Mouse (Mus musculus): ENCODE measurements around the gene Mettl7a2. TPM values are rescaled to one million over a fixed set of nuclear protein-coding genes. Genes with fewer than 3 reads are reported as not detected.
A peak's percentile ranks its signal among the peaks of the same experiment; 100 is the strongest.
"Not testable (repeated sequence)": the region's sequence is repeated elsewhere in the genome, so short reads cannot be mapped to it uniquely, and the experiment has no call there.

Mettl7a2 gene
- total RNA-seq (2015; ENCODE audit: low replicate concordance) (not detected in 2 replicates), total RNA-seq (2017; ENCODE audit: low replicate concordance) (0.56 TPM in 1 of 2 replicates, not detected in the other)

- no peak for ATAC-seq (replicated peaks; ENCODE audit: low FRiP score, poor library complexity, severe bottlenecking)
These were observed at the start of gene Mettl7a2, which contains the start of gene Methig1 for GRCm38 (mm10) chr15:100352711-100353250. Gene Mettl7a2, plus strand, starts transcription at chr15:100353200. Gene Methig1, plus strand, starts transcription at chr15:100353149.

GRCm38 (mm10) chr15:100303428-100304018, 49.5 kb upstream of the Mettl7a2 start:
- ATAC-seq (replicated peaks; ENCODE audit: low FRiP score, poor library complexity, severe bottlenecking), result peak; percentile 26; the same call in 1 of the 2 replicates

DNA sequence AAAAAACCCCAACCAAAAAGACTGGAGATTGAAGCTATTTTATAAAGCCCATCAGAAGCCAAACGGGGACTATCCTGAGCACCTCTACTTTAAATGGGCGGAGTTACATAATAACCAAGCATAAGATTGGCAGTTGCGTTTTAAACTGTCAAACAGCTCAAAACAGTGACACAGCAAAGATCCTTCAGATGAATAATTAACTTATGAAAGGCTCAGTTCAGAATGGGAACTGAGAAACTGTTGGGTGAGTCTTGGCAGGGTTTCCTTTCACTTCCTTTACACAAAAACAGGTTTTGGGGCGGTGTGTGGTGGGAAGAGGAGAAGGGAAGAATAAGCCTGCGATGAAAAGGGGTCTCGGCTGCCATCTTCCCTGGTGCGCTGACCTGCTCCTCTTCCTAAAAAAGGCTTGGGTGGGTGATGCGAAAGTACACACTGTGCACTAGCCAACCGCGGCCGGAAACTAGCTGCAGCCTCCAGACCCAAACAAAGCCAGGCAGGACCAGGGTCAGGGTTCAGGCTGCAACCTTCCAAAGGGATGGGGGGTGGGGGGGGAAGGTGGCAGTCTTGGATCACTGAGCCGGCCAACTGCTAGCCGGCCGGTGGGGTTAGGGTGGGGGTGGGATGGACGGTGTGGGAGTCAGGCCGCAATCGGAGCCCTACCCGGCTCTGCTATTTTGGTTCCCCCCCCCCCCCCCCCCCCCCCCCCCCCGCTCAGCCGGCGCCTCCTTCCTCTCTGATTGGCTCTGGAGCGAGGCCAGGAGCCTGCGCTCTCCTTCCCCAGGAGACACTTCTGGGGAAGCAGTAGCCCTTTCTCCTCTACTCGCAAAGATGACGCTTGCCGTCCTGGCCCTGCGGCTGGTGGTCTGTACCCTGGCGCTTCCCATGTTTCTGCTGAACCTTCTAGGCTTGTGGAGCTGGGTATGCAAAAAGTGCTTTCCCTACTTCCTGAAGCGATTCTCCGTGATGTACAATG, 48.7 kb upstream of the Mettl7a2 start, which contains the start of gene Mettl7a1:
Mettl7a1 (plus strand) TSS at position 122 of the 973 bp plus-strand sequence.
- peak; percentile 77 for ATAC-seq (replicated peaks; ENCODE audit: low FRiP score, poor library complexity, severe bottlenecking)

DNA sequence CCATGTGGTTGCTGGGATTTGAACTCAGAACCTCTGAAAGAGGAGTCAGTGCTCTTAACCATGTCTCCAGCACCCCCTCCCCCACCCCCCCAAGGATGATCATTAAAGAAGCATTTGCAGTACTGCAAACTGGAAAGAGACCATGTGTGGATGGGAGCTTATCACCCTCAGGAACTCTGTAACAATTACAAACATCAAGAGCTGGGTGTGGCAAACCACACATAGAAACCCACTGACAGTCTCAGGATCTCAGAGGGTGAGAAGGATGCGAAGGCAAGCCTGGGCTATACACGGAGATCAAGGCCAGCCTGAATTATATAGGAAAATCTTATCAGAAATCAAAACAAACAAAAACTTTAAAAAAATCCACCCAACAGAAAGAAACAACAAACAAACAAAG, 46.8 kb upstream of the Mettl7a2 start:
- ATAC-seq (replicated peaks; ENCODE audit: low FRiP score, poor library complexity, severe bottlenecking), result no peak

GRCm38 (mm10) chr15:100307438-100308096, 45.4 kb upstream of the Mettl7a2 start:
- ATAC-seq (replicated peaks; ENCODE audit: low FRiP score, poor library complexity, severe bottlenecking), result peak; percentile 55

GRCm38 (mm10) chr15:100312346-100312745, 40.7 kb upstream of the Mettl7a2 start:
- ATAC-seq (replicated peaks; ENCODE audit: low FRiP score, poor library complexity, severe bottlenecking), result no peak

- ATAC-seq (replicated peaks; ENCODE audit: low FRiP score, poor library complexity, severe bottlenecking), result no peak
These were observed 38.4 kb upstream of the Mettl7a2 start for GRCm38 (mm10) chr15:100314448-100315145.

GRCm38 (mm10) chr15:100318014-100318671, 34.9 kb upstream of the Mettl7a2 start:
- ATAC-seq (replicated peaks; ENCODE audit: low FRiP score, poor library complexity, severe bottlenecking), result not testable (repeated sequence)

GRCm38 (mm10) chr15:100319884-100320283, 33.1 kb upstream of the Mettl7a2 start:
- ATAC-seq (replicated peaks; ENCODE audit: low FRiP score, poor library complexity, severe bottlenecking), result no peak

GRCm38 (mm10) chr15:100320295-100320905, 32.6 kb upstream of the Mettl7a2 start:
- ATAC-seq (replicated peaks; ENCODE audit: low FRiP score, poor library complexity, severe bottlenecking), result no peak

DNA sequence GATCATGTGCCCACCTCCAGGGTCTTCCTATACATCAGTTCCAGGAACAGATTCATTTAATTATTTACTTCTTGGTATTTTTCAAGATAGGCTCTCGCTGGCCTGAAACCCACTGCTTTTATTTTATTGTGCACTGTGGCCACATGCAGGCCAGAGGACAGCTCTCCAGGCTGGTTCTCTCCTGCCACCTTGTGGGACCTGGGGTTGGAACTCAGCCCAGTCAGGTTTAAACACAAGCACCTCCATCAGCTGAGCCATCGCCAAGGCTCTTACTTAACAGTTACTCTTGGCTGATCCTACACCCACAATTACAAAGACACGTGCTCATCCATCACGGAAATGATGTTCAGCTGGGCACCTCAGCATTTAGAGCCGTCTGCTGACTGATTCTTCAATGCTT, 31.9 kb upstream of the Mettl7a2 start:
- ATAC-seq (replicated peaks; ENCODE audit: low FRiP score, poor library complexity, severe bottlenecking), result no peak

GRCm38 (mm10) chr15:100324021-100324591, 28.9 kb upstream of the Mettl7a2 start:
- peak; percentile 88 for ATAC-seq (replicated peaks; ENCODE audit: low FRiP score, poor library complexity, severe bottlenecking)

DNA sequence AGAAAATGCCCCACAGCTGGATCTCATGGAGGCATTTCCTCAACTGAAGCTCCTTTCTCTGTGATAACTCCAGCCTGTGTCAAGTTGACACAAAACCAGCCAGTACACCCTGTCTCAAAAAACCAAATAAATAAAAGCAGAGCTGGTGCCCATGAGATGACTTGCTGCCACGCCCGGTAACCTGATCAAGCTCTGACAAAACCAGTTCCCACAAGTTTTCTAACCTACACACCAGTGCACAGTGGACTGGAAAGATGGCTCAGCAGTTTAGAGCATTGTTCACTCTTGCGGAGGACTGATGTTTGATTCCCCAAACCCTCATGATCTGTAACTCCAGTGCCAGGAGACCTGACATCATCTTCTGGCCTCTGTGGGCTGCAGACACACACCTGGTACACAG, 27.8 kb upstream of the Mettl7a2 start:
- no peak for ATAC-seq (replicated peaks; ENCODE audit: low FRiP score, poor library complexity, severe bottlenecking)

GRCm38 (mm10) chr15:100328089-100328488, 24.9 kb upstream of the Mettl7a2 start:
- not testable (repeated sequence) for ATAC-seq (replicated peaks; ENCODE audit: low FRiP score, poor library complexity, severe bottlenecking)

DNA sequence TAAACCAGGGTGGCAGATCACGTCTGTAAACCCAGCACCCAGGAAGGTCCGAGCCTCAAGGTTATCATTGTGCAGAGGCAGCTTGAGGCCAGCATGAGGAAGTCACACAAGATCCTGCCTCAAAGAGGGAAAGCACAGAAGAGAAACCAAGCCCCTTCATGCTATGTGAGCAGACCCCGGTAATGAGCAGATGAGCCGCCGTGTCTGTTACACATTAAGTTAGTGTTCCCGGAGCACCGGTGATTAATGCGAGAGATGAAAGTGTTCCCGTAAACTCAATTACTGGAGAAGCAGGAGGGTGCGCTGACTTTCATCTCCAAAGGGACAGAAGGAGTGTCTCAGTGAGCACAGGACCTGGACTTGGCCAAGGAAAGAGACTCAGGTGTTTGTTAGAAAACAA, 23.7 kb upstream of the Mettl7a2 start:
- ATAC-seq (replicated peaks; ENCODE audit: low FRiP score, poor library complexity, severe bottlenecking), result not testable (repeated sequence)

DNA sequence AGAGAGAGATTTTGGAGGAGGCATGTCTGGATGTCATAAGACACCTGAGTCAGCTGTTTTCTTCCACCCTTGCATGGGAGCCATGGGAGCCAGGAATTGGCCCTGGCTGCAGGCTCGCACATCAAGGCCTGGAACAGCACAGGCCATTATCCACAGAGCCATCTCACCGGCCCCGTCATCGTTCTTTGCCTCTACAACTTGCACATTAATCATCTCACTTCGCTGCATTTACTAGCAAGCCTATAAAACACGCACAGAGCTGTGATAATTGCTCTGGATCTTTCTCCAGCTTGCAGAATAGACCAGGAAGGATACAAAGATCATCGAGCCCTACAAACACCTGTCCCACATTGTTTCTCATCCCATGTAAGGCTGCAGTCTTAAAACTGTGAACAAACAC, 22.3 kb upstream of the Mettl7a2 start:
- ATAC-seq (replicated peaks; ENCODE audit: low FRiP score, poor library complexity, severe bottlenecking), result no peak

DNA sequence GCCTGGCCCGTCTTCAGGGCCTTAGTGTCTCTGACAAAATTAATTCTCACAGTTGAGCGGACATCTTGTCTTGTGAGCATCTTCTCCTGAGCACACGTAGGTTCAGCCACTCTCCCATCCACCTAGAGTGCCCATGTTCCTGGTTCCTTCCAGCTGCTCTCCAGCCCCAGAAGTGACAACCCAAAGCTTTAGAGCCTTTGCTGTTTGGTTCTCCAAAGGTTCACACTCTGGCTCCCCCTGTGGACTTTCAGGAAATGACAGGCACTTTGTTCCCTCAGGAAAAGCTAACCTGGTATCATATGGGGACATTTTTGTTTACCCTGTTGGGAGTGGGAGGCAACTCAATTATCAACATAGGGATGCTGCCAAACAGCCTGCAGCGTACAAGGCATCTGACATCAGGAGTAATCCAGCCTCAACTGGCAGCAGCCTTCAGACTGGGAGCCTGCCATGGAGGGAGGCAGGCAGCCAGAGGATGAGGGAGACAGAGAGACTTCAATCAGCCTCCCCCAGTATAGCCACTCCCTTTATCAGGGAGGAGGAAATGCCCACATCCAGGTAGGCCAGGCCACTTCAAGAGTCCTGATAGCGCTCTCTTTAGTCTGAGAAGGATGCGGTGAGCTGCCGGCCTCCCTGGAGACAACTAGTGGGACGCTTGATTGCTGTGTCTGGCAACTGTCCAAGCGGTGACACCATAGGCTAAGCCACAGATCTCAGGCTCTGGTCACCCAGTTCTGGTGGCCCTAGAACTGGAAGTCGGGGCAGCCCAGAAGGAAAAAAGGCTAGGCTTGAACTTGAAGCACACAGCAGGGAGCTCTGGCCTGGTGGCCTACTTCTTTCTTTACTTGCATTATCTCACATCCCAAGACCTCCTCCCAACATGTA, 20.7 kb upstream of the Mettl7a2 start:
- ATAC-seq (replicated peaks; ENCODE audit: low FRiP score, poor library complexity, severe bottlenecking), result peak; percentile 85

Data from erythroblast, adult 5-6 weeks (primary cell).